Mouse (Mus musculus): ENCODE data around the gene Sult2a8.
"Not testable (repeated sequence)": the region's sequence is repeated elsewhere in the genome, so short reads cannot be mapped to it uniquely, and the experiment has no call there.

Gene Sult2a8

GRCm38 (mm10) chr7:14446534-14446933 is at the start of gene Sult2a8:
TSS of gene Sult2a8 (minus strand) at chr7:14446769.
- DNase-seq (ENCODE audit: low spot score) = no peak

GRCm38 (mm10) chr7:14494130-14494529 is 47.6 kb upstream of the Sult2a8 start, which contains the start of gene Sult2a7:
TSS of gene Sult2a7 (minus strand) at chr7:14494230.
- no peak for DNase-seq (ENCODE audit: low spot score)

- DNase-seq (ENCODE audit: low spot score) = no peak
Observed at GRCm38 (mm10) chr7:14492886-14493285, 46.3 kb upstream of the Sult2a8 start.

GRCm38 (mm10) chr7:14439581-14439980 is 7.0 kb downstream of the Sult2a8 start:
- no peak for DNase-seq (ENCODE audit: low spot score)

GRCm38 (mm10) chr7:14438484-14438883 is 8.1 kb downstream of the Sult2a8 start:
- DNase-seq (ENCODE audit: low spot score) = no peak

- DNase-seq (ENCODE audit: low spot score) = no peak
Observed at GRCm38 (mm10) chr7:14438029-14438428, 8.5 kb downstream of the Sult2a8 start.

GRCm38 (mm10) chr7:14399363-14399762 is 47.2 kb downstream of the Sult2a8 start:
- DNase-seq (ENCODE audit: low spot score) = not testable (repeated sequence)

GRCm38 (mm10) chr7:14396462-14396861 is 50.1 kb downstream of the Sult2a8 start:
- no peak for DNase-seq (ENCODE audit: low spot score)
